Mouse (Mus musculus) stomach, embryonic 14.5 days (tissue): Measurements from ENCODE around the gene Katna1. TPM values are rescaled to one million over a fixed set of nuclear protein-coding genes. Genes with fewer than 3 reads are reported as not detected.

ENCODE experiments used
- ATAC-seq: fragments of 200-750 bp; cut with Nextera tagmentation; 2 replicates; pipeline ENCODE4 v1.8.0; 2017; ENCODE audit warnings: low read depth, moderate TSS enrichment; ENCODE audit not compliant: insufficient number of reproducible peaks, insufficient read depth, low FRiP score
- H3K27ac ChIP-seq: fragments of 300-500 bp; sonication (generic); 2 replicates; pipeline ENCODE4 v1.5.1; 2014; ENCODE audit warnings: mild to moderate bottlenecking, low read length, moderate library complexity, mixed read lengths
- H3K27me3 ChIP-seq: fragments of 300-500 bp; sonication (generic); 2 replicates; pipeline ENCODE4 v1.6.1; 2014; ENCODE audit warnings: low read length, control low read depth, mixed read lengths; ENCODE audit not compliant: control insufficient read depth, insufficient read depth
- H3K36me3 ChIP-seq: fragments of 300-500 bp; sonication (generic); 2 replicates; pipeline ENCODE4 v1.6.1; 2014; ENCODE audit warnings: mild to moderate bottlenecking, control low read depth, low read length, moderate library complexity, mixed read lengths; ENCODE audit not compliant: control insufficient read depth, insufficient read depth
- H3K4me1 ChIP-seq: fragments of 300-500 bp; sonication (generic); 2 replicates; pipeline ENCODE4 v1.6.1; 2014; ENCODE audit warnings: low read length, control low read depth, mixed read lengths; ENCODE audit not compliant: control insufficient read depth, insufficient read depth
- H3K4me2 ChIP-seq: fragments of 300-500 bp; sonication (generic); replicated peaks from 2 replicates; pipeline ENCODE4 v1.6.1; 2014; ENCODE audit warnings: low read depth, low read length, control low read depth
- H3K4me3 ChIP-seq: fragments of 300-500 bp; sonication (generic); 2 replicates; pipeline ENCODE4 v1.5.1; 2014; ENCODE audit warnings: low read depth, low read length, control low read depth
- H3K9ac ChIP-seq: fragments of 300-500 bp; sonication (generic); replicated peaks from 2 replicates; pipeline ENCODE4 v1.6.1; 2014; ENCODE audit warnings: low read depth, mild to moderate bottlenecking, control low read depth, low read length, moderate library complexity, mixed read lengths
- H3K9me3 ChIP-seq: fragments of 300-500 bp; sonication (generic); 2 replicates; pipeline ENCODE4 v1.6.1; 2016; ENCODE audit warnings: low read depth, low read length, control low read depth; ENCODE audit not compliant: control insufficient read depth
- WGBS: fragments of 180-500 bp; shearing (Covaris S2); extraction: QIAGEN DNeasy Blood & Tissue Kit; methylation state at CpG from one replicate; pipeline ENCODE4 v1.1.7; 2014; 5-methylcytosine and 5-hydroxymethylcytosine counted together
- polyA plus RNA-seq: library from polyadenylated mRNA; unstranded; fragments of >200 nt; fragmentation: Nextera tagmentation; extraction: Ambion mirVana; gene quantifications from 2 replicates; pipeline ENCODE4 v1.2.1, GENCODE M21; 2014

Gene Katna1
- polyA plus RNA-seq: 59.0 and 61.6 TPM in 2 replicates

DNA sequence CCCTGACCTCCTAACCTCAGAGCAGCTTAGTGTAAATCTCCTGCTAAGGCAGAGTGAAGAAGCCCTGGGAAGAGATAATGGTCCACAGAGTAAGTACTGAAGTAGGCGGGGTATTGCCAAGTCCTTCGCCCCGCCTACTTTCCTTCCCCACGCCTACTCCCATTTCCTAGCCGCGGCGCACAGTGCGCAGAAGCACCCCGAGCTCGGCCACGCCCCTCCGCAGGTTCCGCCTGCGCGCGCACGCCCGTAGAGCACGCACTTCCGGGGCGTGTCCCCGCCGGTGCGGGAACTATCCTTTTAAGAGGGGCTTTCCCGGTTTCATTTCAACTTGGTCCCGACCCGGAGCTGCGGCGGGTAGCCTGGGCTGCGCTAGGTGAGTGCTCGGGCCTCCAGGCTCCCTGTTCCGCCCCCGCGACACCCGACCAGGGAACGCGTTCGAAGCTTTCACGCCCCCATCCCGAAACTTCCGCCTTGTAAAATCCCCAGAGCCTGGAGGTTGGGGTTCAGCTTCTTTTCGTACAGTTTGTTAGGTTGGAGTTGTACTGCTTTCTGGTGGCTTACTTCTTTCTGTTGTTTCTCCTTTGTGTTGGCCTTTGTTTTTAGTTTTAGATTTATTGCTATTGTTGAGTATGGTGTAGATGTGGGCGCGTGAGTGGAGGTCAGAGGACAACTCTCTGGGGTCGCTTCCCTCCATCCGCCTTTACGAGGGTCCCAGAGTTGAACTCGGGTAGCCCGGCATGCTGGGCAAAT lies at the start of gene Katna1:
Gene Katna1, plus strand, starts transcription at position 250 of the 750 bp plus-strand sequence.
- no peaks in the 10 kb centered on the region for H3K36me3 ChIP-seq
- H3K27me3 ChIP-seq: no peaks in the 10 kb centered on the region
- H3K4me1 ChIP-seq: peaks cover 2% of the 10 kb centered on the region; the same call in 1 of the 2 replicates
- no peaks in the 10 kb centered on the region for H3K9me3 ChIP-seq
- ATAC-seq: peak; percentile 98
- H3K27ac ChIP-seq: peak within 1 kb of the TSS; percentile 66
- peak within 1 kb of the TSS; percentile 60 for H3K4me2 ChIP-seq
- under 1% methylated on average over 49 of the region's 49 CpGs for WGBS
- peak within 1 kb of the TSS; percentile 77 for H3K9ac ChIP-seq
- peak within 1 kb of the TSS; percentile 82 for H3K4me3 ChIP-seq

DNA sequence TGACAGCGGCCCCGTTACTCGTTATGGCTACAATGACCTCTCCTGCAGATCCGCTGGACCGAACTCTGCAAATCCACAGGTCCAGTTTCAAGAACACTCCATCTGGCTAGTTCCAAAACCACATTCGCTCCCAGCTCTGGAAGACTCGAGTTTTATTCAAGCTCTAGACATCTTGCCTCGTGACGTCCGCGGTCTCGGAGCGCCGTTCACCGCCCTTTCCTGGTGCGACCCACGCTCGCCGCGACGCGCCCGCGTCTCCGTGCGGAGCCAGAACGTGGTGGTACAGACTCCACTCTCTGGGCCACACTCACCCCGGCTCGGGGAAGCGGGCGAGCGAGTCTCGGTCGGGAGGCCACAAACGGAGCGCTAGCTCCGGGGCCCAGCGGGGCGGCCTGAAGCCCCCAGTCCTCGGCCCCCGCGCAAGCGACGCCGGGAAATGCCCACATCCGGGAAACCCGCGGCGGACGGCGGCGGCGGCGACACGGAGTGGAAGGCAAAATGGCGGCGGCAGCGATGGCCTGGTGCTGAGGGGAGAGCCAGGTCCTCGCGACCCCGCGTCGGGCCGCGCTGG lies 45.0 kb upstream of the Katna1 start, which contains the start of the genes Pcmt1 and Lats1:
Gene Pcmt1, minus strand, starts transcription at position 406 of the 571 bp plus-strand sequence.
Gene Lats1, plus strand, starts transcription at position 484 of the 571 bp plus-strand sequence.
- Histone ChIP-seq H3K27ac (peak within 1 kb of the TSS; percentile 98), H3K4me2 (peak within 1 kb of the TSS; percentile 80), H3K9ac (peak within 1 kb of the TSS; percentile 98), H3K4me1 (peaks cover 22% of the 10 kb centered on the region), H3K36me3 (peaks cover 22% of the 10 kb centered on the region), H3K27me3 (no peaks in the 10 kb centered on the region), H3K4me3 (peak within 1 kb of the TSS; percentile 80), H3K9me3 (no peaks in the 10 kb centered on the region)
- WGBS: under 1% methylated on average over 55 of the region's 65 CpGs
- peak; percentile 89 for ATAC-seq

- peaks cover 22% of the 10 kb centered on the region for H3K4me1 ChIP-seq
- ATAC-seq: peak; percentile 87
- H3K9me3 ChIP-seq: no peaks in the 10 kb centered on the region
- H3K27me3 ChIP-seq: no peaks in the 10 kb centered on the region
- peak overlapping the region; percentile 98 for H3K27ac ChIP-seq
- WGBS: under 1% methylated on average over 49 of the region's 64 CpGs
- peak overlapping the region; percentile 98 for H3K9ac ChIP-seq
- H3K36me3 ChIP-seq: peaks cover 16% of the 10 kb centered on the region
- H3K4me3 ChIP-seq: peak overlapping the region; percentile 80
- peak overlapping the region; percentile 71 for H3K4me2 ChIP-seq
These were observed 44.3 kb upstream of the Katna1 start for GRCm38 (mm10) chr10:7681343-7682025.

GRCm38 (mm10) chr10:7682249-7682648 lies 43.6 kb upstream of the Katna1 start:
- Histone ChIP-seq H3K4me3 (peak overlapping the region; percentile 80), H3K4me1 (peaks cover 22% of the 10 kb centered on the region), H3K27ac (no peak overlapping the region), H3K36me3 (peaks cover 9% of the 10 kb centered on the region), H3K9me3 (no peaks in the 10 kb centered on the region), H3K27me3 (no peaks in the 10 kb centered on the region), H3K4me2 (peak overlapping the region; percentile 71), H3K9ac (peak overlapping the region; percentile 98; the same call in 1 of the 2 replicates)
- ATAC-seq: no peak
- 45% methylated on average over 3 of the region's 3 CpGs for WGBS

GRCm38 (mm10) chr10:7686902-7687301 lies 38.9 kb upstream of the Katna1 start:
- Histone ChIP-seq H3K9ac (no peak overlapping the region), H3K27ac (no peak overlapping the region), H3K4me3 (no peak overlapping the region), H3K36me3 (peaks cover 9% of the 10 kb centered on the region), H3K4me2 (no peak overlapping the region), H3K4me1 (peaks cover 11% of the 10 kb centered on the region), H3K27me3 (no peaks in the 10 kb centered on the region), H3K9me3 (no peaks in the 10 kb centered on the region)
- WGBS: 82% methylated on average over 6 of the region's 6 CpGs
- no peak for ATAC-seq

DNA sequence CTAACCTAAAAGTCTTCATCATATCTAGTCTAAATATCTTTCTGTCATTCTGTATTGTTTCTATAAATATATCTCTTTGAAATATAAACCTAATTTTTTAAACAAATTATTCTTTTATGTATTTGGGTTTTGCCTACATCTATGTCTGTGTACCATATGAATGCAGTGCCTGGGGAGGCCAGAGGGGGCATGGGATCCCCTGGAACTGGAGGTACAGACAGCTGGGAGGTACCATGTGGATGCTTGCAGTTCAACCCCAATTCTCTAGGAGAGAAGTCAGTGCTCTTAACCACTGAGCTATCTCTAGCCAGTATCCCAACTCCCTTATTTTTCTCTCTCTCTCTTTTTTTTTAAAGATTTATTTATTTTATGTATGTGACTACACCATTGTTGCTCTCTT lies 30.5 kb upstream of the Katna1 start:
- H3K27ac ChIP-seq: no peak overlapping the region
- no peak overlapping the region for H3K4me3 ChIP-seq
- H3K4me1 ChIP-seq: no peaks in the 10 kb centered on the region
- H3K9me3 ChIP-seq: no peaks in the 10 kb centered on the region
- no peak overlapping the region for H3K4me2 ChIP-seq
- H3K27me3 ChIP-seq: no peaks in the 10 kb centered on the region
- H3K9ac ChIP-seq: no peak overlapping the region
- ATAC-seq: no peak
- peaks cover 70% of the 10 kb centered on the region for H3K36me3 ChIP-seq

DNA sequence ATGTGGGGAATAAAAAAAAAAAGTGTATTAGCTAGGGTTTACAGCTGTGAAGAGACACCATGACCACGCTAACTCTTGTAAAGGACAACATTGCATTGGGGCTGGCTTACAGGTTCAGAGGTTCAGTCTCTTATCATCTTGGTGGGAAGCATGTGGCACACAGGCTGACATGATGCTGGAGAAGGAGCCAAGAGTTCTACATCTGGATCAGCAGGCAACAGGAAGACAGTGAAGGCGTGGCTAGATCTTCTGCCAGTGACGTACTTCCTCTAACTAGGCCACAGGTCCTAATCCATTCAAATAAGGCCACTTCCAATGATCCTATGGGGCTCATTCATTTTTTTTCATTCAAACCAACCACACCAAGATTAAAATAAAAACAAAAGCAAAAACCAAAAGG lies 25.7 kb upstream of the Katna1 start:
- Histone ChIP-seq H3K36me3 (peaks cover 66% of the 10 kb centered on the region), H3K9me3 (no peaks in the 10 kb centered on the region), H3K4me1 (no peaks in the 10 kb centered on the region), H3K4me2 (no peak overlapping the region), H3K27me3 (no peaks in the 10 kb centered on the region), H3K27ac (no peak overlapping the region), H3K9ac (no peak overlapping the region), H3K4me3 (no peak overlapping the region)
- ATAC-seq: no peak
- WGBS: 92% methylated on average over 3 of the region's 3 CpGs

- Histone ChIP-seq H3K27me3 (no peaks in the 10 kb centered on the region), H3K4me2 (no peak overlapping the region), H3K9ac (no peak overlapping the region), H3K27ac (no peak overlapping the region), H3K9me3 (no peaks in the 10 kb centered on the region), H3K4me3 (no peak overlapping the region), H3K36me3 (peaks cover 72% of the 10 kb centered on the region), H3K4me1 (no peaks in the 10 kb centered on the region)
- ATAC-seq: no peak
- WGBS: 95% methylated on average over 6 of the region's 6 CpGs
These were observed 23.2 kb upstream of the Katna1 start for GRCm38 (mm10) chr10:7702586-7702985.
